Mouse (Mus musculus) layer of hippocampus, postnatal 14 days (tissue): ENCODE measurements around the gene St7. TPM values are rescaled to one million over a fixed set of nuclear protein-coding genes. Genes with fewer than 3 reads are reported as not detected.

Source experiments
- total RNA-seq, 2 experiments: library from RNA; stranded (reverse); gene quantifications; 2 replicates each; pipeline ENCODE4 v1.2.3; 2021

Gene St7
- total RNA-seq, 2 experiments from 2014 or later, result 40.8 to 42.2 TPM

Other genes with a start within 250 kb of the St7 start
- 1 to 10 TPM; 6.5 to 6.7 TPM for gene Met, start 229.1 kb upstream of the St7 start, total RNA-seq
- 100 to 1,000 TPM; 282 to 285 TPM for gene Capza2, start 56.7 kb upstream of the St7 start, total RNA-seq